Mouse (Mus musculus): ENCODE data around the gene Syne1. TPM values are rescaled to one million over a fixed set of nuclear protein-coding genes. Genes with fewer than 3 reads are reported as not detected.

Gene Syne1
- polyA plus RNA-seq, 1 experiment, result 4.3 TPM

- WGBS, result 60% methylated on average over 10 of the region's 10 CpGs
- DNase-seq (ENCODE audit: low read depth, low spot score), result no peak
These were observed 454.1 kb downstream of the Syne1 start for GRCm38 (mm10) chr10:5096996-5097753.

- DNase-seq (ENCODE audit: low read depth, low spot score), result no peak
- WGBS, result 86% methylated on average over 4 of the region's 4 CpGs
These were observed 462.1 kb downstream of the Syne1 start for GRCm38 (mm10) chr10:5089133-5089532.

GRCm38 (mm10) chr10:5087336-5087735, 463.9 kb downstream of the Syne1 start:
- DNase-seq (ENCODE audit: low read depth, low spot score), result no peak
- 86% methylated on average over 7 of the region's 7 CpGs for WGBS

GRCm38 (mm10) chr10:5086329-5086728, 465.0 kb downstream of the Syne1 start:
- WGBS, result 86% methylated on average over 6 of the region's 6 CpGs

DNA sequence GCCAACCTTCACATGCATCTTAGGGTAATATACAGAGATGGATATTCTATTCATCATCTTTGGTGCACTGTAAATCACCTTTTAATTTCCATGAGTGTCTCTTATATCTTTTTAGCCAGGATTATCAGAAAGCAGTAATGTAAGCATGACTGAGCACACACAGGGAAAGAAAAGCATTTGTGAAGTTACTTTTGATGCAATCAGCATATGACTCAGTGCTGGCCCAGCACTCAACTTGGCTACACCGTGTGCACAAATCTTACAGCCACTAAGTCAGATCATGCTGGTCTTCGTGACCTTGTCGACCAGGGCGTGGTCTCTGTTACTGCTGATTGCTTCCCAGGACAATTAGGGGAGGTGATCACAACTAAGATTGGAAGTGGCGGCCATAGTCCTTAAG, 465.5 kb downstream of the Syne1 start:
- WGBS, result 69% methylated on average over 5 of the region's 5 CpGs
- no peak for DNase-seq (ENCODE audit: low read depth, low spot score)

More at GRCm38 (mm10) chr10:5086329-5086728, 465.0 kb downstream of the Syne1 start:
- no peak for DNase-seq (ENCODE audit: low read depth, low spot score)

GRCm38 (mm10) chr10:5083716-5084115, 467.6 kb downstream of the Syne1 start:
- DNase-seq (ENCODE audit: low read depth, low spot score), result no peak

DNA sequence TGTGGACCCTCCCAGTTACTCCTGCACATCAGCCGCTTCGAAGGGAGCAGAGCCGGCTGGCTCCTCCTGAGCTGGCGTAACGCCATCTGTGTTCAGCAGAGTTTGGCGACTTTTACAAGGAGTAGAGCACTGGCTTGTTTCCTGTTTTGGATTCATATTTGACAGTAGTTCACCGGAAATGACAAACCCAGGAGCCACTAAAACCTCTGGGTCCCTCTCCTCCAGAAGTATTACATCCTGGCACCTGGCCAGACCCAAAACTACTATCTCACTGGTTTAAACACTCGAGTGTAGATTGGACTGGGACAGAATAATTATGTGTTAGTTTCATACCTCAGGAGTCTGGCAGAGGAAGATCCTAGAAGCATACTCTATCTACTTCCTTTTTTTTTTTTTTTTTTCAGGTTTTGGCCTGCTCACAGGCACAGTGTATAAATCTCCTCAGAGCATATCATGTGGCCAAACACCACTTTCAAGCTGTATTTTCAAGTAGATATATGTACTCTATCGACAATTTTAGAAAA, 471.3 kb downstream of the Syne1 start:
- no peak for DNase-seq (ENCODE audit: low read depth, low spot score)
- 56% methylated on average over 9 of the region's 9 CpGs for WGBS

More at GRCm38 (mm10) chr10:5083716-5084115, 467.6 kb downstream of the Syne1 start:
- WGBS, result 75% methylated on average over 6 of the region's 6 CpGs

DNA sequence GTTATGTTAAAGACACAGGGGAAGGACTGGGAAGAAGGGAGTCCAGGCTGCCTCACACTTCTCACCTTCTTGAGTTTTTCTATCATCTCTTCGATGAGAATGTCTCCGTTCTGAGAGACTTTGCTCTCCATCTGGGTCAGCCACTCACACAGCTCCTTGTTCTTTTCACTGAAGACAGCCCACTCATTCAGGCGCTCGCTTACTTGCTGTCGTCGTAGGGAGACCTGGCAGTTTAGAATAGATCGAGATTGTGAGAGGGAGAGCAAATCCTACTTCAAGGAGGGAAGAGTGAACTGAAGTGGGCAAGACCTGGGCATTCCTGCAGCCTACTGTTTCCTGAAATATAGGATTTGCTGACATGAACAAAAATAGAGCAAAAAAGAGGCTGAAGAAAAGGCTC, 475.6 kb downstream of the Syne1 start:
- no peak for DNase-seq (ENCODE audit: low read depth, low spot score)
- 89% methylated on average over 7 of the region's 7 CpGs for WGBS

DNA sequence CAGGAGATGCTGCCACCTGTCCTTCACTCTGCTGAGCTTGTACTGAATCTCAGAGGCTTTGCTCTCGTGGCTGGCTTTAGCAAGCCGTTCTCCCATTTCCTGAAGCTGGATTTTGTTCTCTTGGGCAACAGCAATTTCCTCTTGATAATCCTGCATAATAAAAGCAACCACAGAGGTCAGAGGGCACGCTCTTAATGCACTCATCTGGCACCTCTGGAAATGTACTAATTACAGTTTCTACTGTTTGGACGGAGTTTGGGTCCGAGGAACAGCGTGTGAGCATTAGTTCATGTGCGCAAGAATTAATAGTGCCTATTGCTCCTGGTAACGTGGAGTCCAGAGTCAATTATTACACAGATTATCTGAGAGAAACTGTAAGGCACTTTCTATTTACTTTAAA, 479.2 kb downstream of the Syne1 start:
- WGBS, result 71% methylated on average over 8 of the region's 8 CpGs
- no peak for DNase-seq (ENCODE audit: low read depth, low spot score)

DNA sequence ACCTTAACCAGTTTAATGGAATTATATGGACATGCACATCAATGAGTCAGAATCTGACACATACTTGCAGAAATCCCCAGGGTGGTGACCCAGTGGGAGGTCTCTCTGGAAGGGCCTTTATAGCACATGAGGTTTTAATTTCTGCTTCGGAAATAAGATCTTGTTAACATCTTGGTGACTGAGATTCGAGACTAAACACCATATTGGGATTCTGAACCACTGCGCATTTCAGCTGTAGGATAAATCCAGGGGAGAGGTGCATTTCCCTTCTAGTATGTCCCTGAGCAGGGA, 480.4 kb downstream of the Syne1 start:
- DNase-seq (ENCODE audit: low read depth, low spot score), result no peak
- 79% methylated on average over 3 of the region's 3 CpGs for WGBS

DNA sequence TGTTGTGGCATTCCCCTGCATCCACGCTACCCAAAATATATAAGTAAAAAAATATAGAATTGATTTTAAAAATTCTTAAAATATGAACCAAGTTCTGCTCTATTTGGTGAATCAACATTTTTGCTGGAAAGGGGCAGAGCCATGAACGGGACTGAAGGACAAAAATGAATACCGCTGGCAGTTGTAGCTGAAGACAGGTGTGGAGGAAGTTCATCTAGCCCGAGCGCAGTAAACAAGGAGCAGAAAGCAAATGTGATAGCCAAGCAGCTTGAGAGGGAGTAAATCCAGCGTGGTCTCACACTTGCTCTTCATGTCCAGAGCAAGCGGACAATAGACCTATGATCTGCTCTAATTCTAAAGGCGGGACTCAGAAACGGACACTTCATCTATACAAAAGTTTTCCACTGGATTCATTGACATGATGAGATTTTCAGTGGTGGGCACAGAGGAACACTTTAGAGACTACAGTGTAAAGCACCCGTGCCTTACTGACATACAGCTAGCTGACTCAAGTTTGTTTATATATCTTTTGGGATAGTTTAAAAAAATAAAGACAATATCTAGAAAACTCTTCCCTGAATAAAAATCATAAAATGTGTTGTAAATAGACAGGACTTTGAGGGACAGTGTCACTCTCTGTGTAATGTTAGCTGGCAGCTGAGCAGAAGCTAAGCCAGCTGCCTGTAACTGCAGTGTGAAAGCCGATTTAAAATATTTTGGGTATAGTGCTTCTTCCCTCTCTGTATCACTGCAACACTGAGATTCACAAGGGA, 480.9 kb downstream of the Syne1 start:
- no peak for DNase-seq (ENCODE audit: low read depth, low spot score)
- WGBS, result 89% methylated on average over 11 of the region's 11 CpGs

GRCm38 (mm10) chr10:5068676-5069265, 482.5 kb downstream of the Syne1 start, which contains the start of gene Gm10097:
Gene Gm10097, plus strand, starts transcription at chr10:5069192.
- 73% methylated on average over 14 of the region's 14 CpGs for WGBS
- DNase-seq (ENCODE audit: low read depth, low spot score), result no peak

GRCm38 (mm10) chr10:5067113-5067512, 484.2 kb downstream of the Syne1 start:
- 86% methylated on average over 3 of the region's 3 CpGs for WGBS
- DNase-seq (ENCODE audit: low read depth, low spot score), result no peak

GRCm38 (mm10) chr10:5059983-5060382, 491.3 kb downstream of the Syne1 start:
- 37% methylated on average over 2 of the region's 2 CpGs for WGBS

GRCm38 (mm10) chr10:5058876-5059275, 492.4 kb downstream of the Syne1 start:
- WGBS, result 59% methylated on average over 2 of the region's 2 CpGs
- DNase-seq (ENCODE audit: low read depth, low spot score), result no peak

More at GRCm38 (mm10) chr10:5059983-5060382, 491.3 kb downstream of the Syne1 start:
- no peak for DNase-seq (ENCODE audit: low read depth, low spot score)

GRCm38 (mm10) chr10:5057661-5058060, 493.6 kb downstream of the Syne1 start:
- WGBS, result 79% methylated on average over 15 of the region's 15 CpGs
- no peak for DNase-seq (ENCODE audit: low read depth, low spot score)

DNA sequence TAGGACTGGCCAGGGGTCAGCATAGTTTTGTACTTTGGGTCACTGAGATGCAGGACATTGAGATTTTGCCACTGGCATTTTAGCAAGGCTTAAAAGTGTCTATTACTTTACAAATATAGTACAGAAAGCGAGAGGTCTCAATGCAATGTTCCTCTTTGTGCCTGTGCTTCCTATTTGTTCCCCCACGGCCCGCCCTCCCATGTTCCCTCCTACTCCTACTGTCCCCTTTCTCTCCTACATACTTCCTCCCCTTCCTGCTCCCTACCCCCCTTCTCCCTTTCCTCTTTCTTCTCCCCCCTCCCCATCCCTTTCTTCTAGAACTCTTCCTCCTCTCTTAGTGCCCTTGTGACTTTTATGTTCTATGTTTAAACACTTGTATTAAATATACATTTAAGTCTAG, 494.3 kb downstream of the Syne1 start:
- DNase-seq (ENCODE audit: low read depth, low spot score), result no peak
- 88% methylated on average over 3 of the region's 3 CpGs for WGBS

- 89% methylated on average over 10 of the region's 10 CpGs for WGBS
- DNase-seq (ENCODE audit: low read depth, low spot score), result no peak
These were observed 495.0 kb downstream of the Syne1 start for GRCm38 (mm10) chr10:5056243-5056735.

GRCm38 (mm10) chr10:5045671-5046070, 505.6 kb downstream of the Syne1 start:
- WGBS, result 84% methylated on average over 5 of the region's 5 CpGs
- DNase-seq (ENCODE audit: low read depth, low spot score), result no peak

DNA sequence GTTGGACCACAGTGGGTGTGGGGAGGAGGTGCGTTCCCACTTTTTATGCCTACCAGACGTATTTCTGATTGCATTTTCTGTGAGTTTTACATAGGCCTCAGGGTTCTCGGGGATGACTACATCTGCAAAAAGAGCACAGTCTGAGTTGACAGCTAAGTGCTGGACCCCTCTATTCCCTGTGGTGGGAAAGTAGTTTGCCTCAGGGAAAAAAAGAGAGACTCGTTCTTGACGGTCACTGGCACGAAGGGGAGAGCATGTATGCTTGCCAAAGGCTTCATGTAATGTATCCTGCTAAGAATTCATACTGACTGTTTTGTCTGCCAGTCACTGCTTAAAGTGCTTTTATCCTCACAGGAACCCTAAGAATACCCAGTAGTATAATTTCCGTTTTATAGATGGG, 506.1 kb downstream of the Syne1 start:
- no peak for DNase-seq (ENCODE audit: low read depth, low spot score)
- WGBS, result 85% methylated on average over 7 of the region's 7 CpGs
